8 mouse cellular contexts compared by ENCODE assay signal in genomic region chr7:127233368-127233749, GRCm38 (mm10). TPM values are rescaled to one million over a fixed set of nuclear protein-coding genes. Genes with fewer than 3 reads are reported as not detected.
A peak's percentile ranks its signal among the peaks of the same experiment; 100 is the strongest.
DNase-seq lines count a peak whose midpoint lies in the region; ATAC-seq and TF ChIP-seq lines count a peak whose summit lies in the region.

No protein-coding gene starts in this region.

- peak overlapping the region; percentile 96 for H3K9ac ChIP-seq in hindbrain, embryonic 16.5 days (ENCODE audit: low read depth, low read length)
- peak overlapping the region; percentile 97 for H3K9ac ChIP-seq in midbrain, postnatal 0 days (replicated peaks; ENCODE audit: low read length, poor library complexity, severe bottlenecking)

- peaks cover 7% of the 10 kb centered on the region; the same call in 1 of the 2 replicates for H3K4me1 ChIP-seq in spleen, adult 2 months (ENCODE audit: control insufficient read depth, insufficient read depth, insufficient read length)
- peaks cover 31% of the 10 kb centered on the region for H3K4me1 ChIP-seq in hindbrain, embryonic 16.5 days (ENCODE audit: control insufficient read depth, insufficient read depth, low read depth, low read length)
- H3K4me1 ChIP-seq in midbrain, postnatal 0 days (ENCODE audit: insufficient read depth, low read length) = peaks cover 17% of the 10 kb centered on the region

- peaks cover 19% of the 10 kb centered on the region for H3K36me3 ChIP-seq in spleen, adult 2 months (ENCODE audit: control insufficient read depth, insufficient read depth, low read length)
- H3K36me3 ChIP-seq in hindbrain, embryonic 16.5 days (ENCODE audit: control insufficient read depth, insufficient read depth, low read length) = peaks cover 21% of the 10 kb centered on the region
- H3K36me3 ChIP-seq in midbrain, postnatal 0 days (ENCODE audit: insufficient read depth, low read length) = peaks cover 17% of the 10 kb centered on the region

- under 1% methylated on average over 27 of the region's 27 CpGs for WGBS in spleen, adult 2 months
- under 1% methylated on average over 27 of the region's 27 CpGs for WGBS in hindbrain, embryonic 16.5 days
- WGBS in midbrain, postnatal 0 days = 1% methylated on average over 20 of the region's 27 CpGs

- peak overlapping the region; percentile 84 for H3K4me3 ChIP-seq in spleen, adult 2 months (ENCODE audit: extremely low read depth, insufficient read depth, insufficient read length)
- peak overlapping the region; percentile 86 for H3K4me3 ChIP-seq in hindbrain, embryonic 16.5 days (ENCODE audit: low read length)
- H3K4me3 ChIP-seq in midbrain, postnatal 0 days (ENCODE audit: low read depth, low read length) = peak overlapping the region; percentile 96

- H3K9me3 ChIP-seq in hindbrain, embryonic 16.5 days (ENCODE audit: control insufficient read depth, low read length) = no peaks in the 10 kb centered on the region
- H3K9me3 ChIP-seq in midbrain, postnatal 0 days (ENCODE audit: low read length) = no peaks in the 10 kb centered on the region

- peak overlapping the region; percentile 72 for H3K4me2 ChIP-seq in hindbrain, embryonic 16.5 days (ENCODE audit: low read length)
- H3K4me2 ChIP-seq in midbrain, postnatal 0 days (ENCODE audit: low read depth, low read length, poor library complexity, severe bottlenecking) = peak overlapping the region; percentile 68

- H3K27me3 ChIP-seq in spleen, adult 2 months (ENCODE audit: control insufficient read depth, insufficient read depth, low read length) = no peaks in the 10 kb centered on the region
- H3K27me3 ChIP-seq in hindbrain, embryonic 16.5 days (replicated peaks; ENCODE audit: control insufficient read depth, insufficient read depth, low read length) = no peaks in the 10 kb centered on the region
- H3K27me3 ChIP-seq in midbrain, postnatal 0 days (ENCODE audit: insufficient read depth, low read length) = no peaks in the 10 kb centered on the region

- ATAC-seq in hindbrain, embryonic 16.5 days = peak; percentile 41
- ATAC-seq in midbrain, postnatal 0 days (ENCODE audit: low FRiP score) = no peak; the same call in 1 of the 2 replicates

- TF ChIP-seq CTCF in spleen, adult 2 months (IDR thresholded peaks at IDR 0.05; ENCODE audit: extremely low read depth, insufficient read depth, insufficient read length, insufficient replicate concordance) = no peak
- TF ChIP-seq CTCF in midbrain, postnatal 0 days (IDR thresholded peaks at IDR 0.05) = no peak

- peak overlapping the region; percentile 95 for H3K27ac ChIP-seq in spleen, adult 2 months (ENCODE audit: insufficient read depth, low read length)
- peak overlapping the region; percentile 98 for H3K27ac ChIP-seq in hindbrain, embryonic 16.5 days (ENCODE audit: low read depth, low read length)
- H3K27ac ChIP-seq in midbrain, postnatal 0 days (ENCODE audit: low read depth, low read length) = peak overlapping the region; percentile 99

- TF ChIP-seq POLR2A in spleen, adult 2 months (IDR thresholded peaks at IDR 0.05; ENCODE audit: low read depth, low read length) = no peak

- DNase-seq in embryo, embryonic 10 days (ENCODE audit: low spot score) = peak; percentile 69
- DNase-seq in embryo, embryonic 9.5 days (ENCODE audit: extremely low spot score) = no peak
- DNase-seq in spleen, adult 2 months (ENCODE audit: low read depth in 1 of 2, low spot score in 2 of 2) = no peak
- DNase-seq in spleen, postnatal 4 days (ENCODE audit: low spot score in 2 of 2) = no peak
- peak; percentile 42 for DNase-seq in midbrain, postnatal 0 days (ENCODE audit: low spot score)
- no peak for DNase-seq in cerebellum, adult 11 months
- no peak for DNase-seq in ovary, postnatal 10 days (ENCODE audit: low spot score)

RNA-seq across cellular contexts. Expression of gene Sept1, which starts 0.4 kb away (rescaled TPM):
- 280 and 335 TPM in 2 replicates for polyA plus RNA-seq in spleen, adult 2 months (2012; rRNA removed)
- polyA plus RNA-seq in hindbrain, embryonic 16.5 days (2015; fragmentation: Nextera tagmentation; extraction: Ambion mirVana) = 12.1 and 12.3 TPM in 2 replicates
- 0.22 and 3.7 TPM in 2 replicates for total RNA-seq in midbrain, postnatal 0 days (2014; rRNA removed)
- 4.2 and 5.3 TPM in 2 replicates for polyA plus RNA-seq in midbrain, postnatal 0 days (2015; fragmentation: Nextera tagmentation; extraction: Ambion mirVana)

RNA-seq across cellular contexts. Expression of gene Zfp553, which starts 0.5 kb away (rescaled TPM):
- 9.2 and 12.9 TPM in 2 replicates for polyA plus RNA-seq in spleen, adult 2 months (2012; rRNA removed)
- polyA plus RNA-seq in hindbrain, embryonic 16.5 days (2015; fragmentation: Nextera tagmentation; extraction: Ambion mirVana) = 42.7 and 49.1 TPM in 2 replicates
- total RNA-seq in midbrain, postnatal 0 days (2014; rRNA removed) = 37.4 and 39.6 TPM in 2 replicates
- polyA plus RNA-seq in midbrain, postnatal 0 days (2015; fragmentation: Nextera tagmentation; extraction: Ambion mirVana) = 32.3 TPM in 2 replicates

RNA-seq across cellular contexts. Expression of gene Zfp771, which starts 10.7 kb away (rescaled TPM):
- 35.6 and 68.3 TPM in 2 replicates for polyA plus RNA-seq in spleen, adult 2 months (2012; rRNA removed)
- 76.8 and 82.6 TPM in 2 replicates for polyA plus RNA-seq in hindbrain, embryonic 16.5 days (2015; fragmentation: Nextera tagmentation; extraction: Ambion mirVana)
- total RNA-seq in midbrain, postnatal 0 days (2014; rRNA removed) = 76.8 and 94.5 TPM in 2 replicates
- 80.2 and 83.8 TPM in 2 replicates for polyA plus RNA-seq in midbrain, postnatal 0 days (2015; fragmentation: Nextera tagmentation; extraction: Ambion mirVana)

RNA-seq across cellular contexts. Expression of gene Mylpf, which starts 24.7 kb away (rescaled TPM):
- 1.2 and 5.2 TPM in 2 replicates for polyA plus RNA-seq in spleen, adult 2 months (2012; rRNA removed)
- 3.5 and 47.0 TPM in 2 replicates for polyA plus RNA-seq in hindbrain, embryonic 16.5 days (2015; fragmentation: Nextera tagmentation; extraction: Ambion mirVana)
- 0.90 and 1.4 TPM in 2 replicates for total RNA-seq in midbrain, postnatal 0 days (2014; rRNA removed)
- polyA plus RNA-seq in midbrain, postnatal 0 days (2015; fragmentation: Nextera tagmentation; extraction: Ambion mirVana) = 1.5 and 2.2 TPM in 2 replicates

RNA-seq across cellular contexts. Expression of gene Tbc1d10b, which starts 25.1 kb away (rescaled TPM):
- polyA plus RNA-seq in spleen, adult 2 months (2012; rRNA removed) = 33.0 and 34.3 TPM in 2 replicates
- polyA plus RNA-seq in hindbrain, embryonic 16.5 days (2015; fragmentation: Nextera tagmentation; extraction: Ambion mirVana) = 27.0 and 29.1 TPM in 2 replicates
- 70.2 and 72.3 TPM in 2 replicates for total RNA-seq in midbrain, postnatal 0 days (2014; rRNA removed)
- polyA plus RNA-seq in midbrain, postnatal 0 days (2015; fragmentation: Nextera tagmentation; extraction: Ambion mirVana) = 24.5 and 28.7 TPM in 2 replicates

Comparison
In these comparisons a context has a peak if more than half of its experiments do, and no peak if none do; other contexts are left out.
1. DNase-seq: peak in embryo, embryonic 10 days (single experiment) and midbrain, postnatal 0 days (single experiment); none in embryo, embryonic 9.5 days (single experiment), spleen, adult 2 months (0 of 2), spleen, postnatal 4 days (0 of 2), cerebellum, adult 11 months (single experiment) and ovary, postnatal 10 days (single experiment).
2. RNA of gene Sept1, which starts 0.4 kb away (polyA plus RNA-seq): 280 to 335 TPM in spleen, adult 2 months; 12.1 to 12.3 TPM in hindbrain, embryonic 16.5 days and 4.2 to 5.3 TPM in midbrain, postnatal 0 days; every median in the first group is over 10 times any median in the second.
3. Peak in every context shown above with its lines, with median percentiles within 50 percentile points of each other: H3K27ac ChIP-seq and H3K4me3 ChIP-seq.